In the genomic region with DNA sequence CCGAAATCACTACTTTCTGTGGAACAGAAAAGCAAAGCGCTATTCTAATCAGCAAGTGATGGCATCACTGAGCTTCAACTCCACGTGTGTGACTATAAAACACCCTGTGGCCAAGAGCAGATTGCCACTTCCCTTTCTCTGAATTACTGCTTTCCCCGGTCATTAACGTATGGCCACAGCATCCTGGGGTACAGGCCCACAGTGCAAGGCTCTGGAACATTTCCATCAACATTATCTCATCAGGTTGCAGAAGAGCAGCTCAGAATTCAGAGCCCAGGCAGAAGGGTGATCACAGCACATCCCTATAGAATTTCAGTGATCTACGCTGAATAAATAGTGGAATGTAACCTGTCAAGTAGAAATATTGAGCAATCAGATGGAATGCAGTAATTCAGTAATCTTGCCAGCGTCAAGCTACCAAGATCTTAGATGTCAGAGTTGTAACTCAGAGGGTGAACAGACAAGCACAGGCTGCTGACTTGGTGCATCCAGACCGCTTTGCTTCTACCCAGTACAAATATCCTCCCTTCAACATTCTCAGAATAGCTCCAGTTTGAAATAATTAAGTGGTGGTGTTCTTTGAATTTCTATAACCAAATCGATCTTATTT, we compare ENCODE assay signal across 16 mouse cellular contexts.
DNase-seq lines count a peak whose midpoint lies in the region; ATAC-seq and TF ChIP-seq lines count a peak whose summit lies in the region.
"Had no signal": no experiment of that assay in that cellular context is flagged by ENCODE, and none has a peak within 500 bp of the region (broad histone marks: within the 10 kb centered on the region; RNA-seq: fewer than 3 reads in every experiment).

No protein-coding gene starts in this region.

- H3K4me3 ChIP-seq in layer of hippocampus, adult 2 months, result no peak overlapping the region
- H3K4me3 ChIP-seq in hindbrain, postnatal 0 days (ENCODE audit: low read length), result no peak overlapping the region
- H3K4me3 ChIP-seq: liver, embryonic 12.5 days; lung, embryonic 15.5 days; neural tube, embryonic 12.5 days had no signal

- peak; percentile 68 for DNase-seq in heart, adult 11 months
- no peak for DNase-seq in heart, postnatal 25 days (ENCODE audit: low spot score)
- no peak for DNase-seq in layer of hippocampus, adult 2 months (ENCODE audit: low spot score in 2 of 2)
- DNase-seq in layer of hippocampus, adult 8-10 months (ENCODE audit: low spot score in 2 of 2), result no peak
- DNase-seq in hindbrain, postnatal 0 days (ENCODE audit: low spot score), result peak; percentile 52
- DNase-seq in thymus, postnatal 25 days, result no peak
- DNase-seq in gastrocnemius, postnatal 14 days, result no peak
- no peak for DNase-seq in urinary bladder, postnatal 10 days (ENCODE audit: low spot score)
- DNase-seq: adrenal gland, postnatal 14 days; cerebellum, adult 9-11 months; kidney, postnatal 25 days; midbrain, embryonic 14.5 days; thymus, adult 2 months had no signal

- H3K9me3 ChIP-seq in hindbrain, postnatal 0 days (ENCODE audit: low read length), result no peaks in the 10 kb centered on the region
- H3K9me3 ChIP-seq: liver, embryonic 12.5 days; lung, embryonic 15.5 days; neural tube, embryonic 12.5 days had no signal

- H3K27me3 ChIP-seq in hindbrain, postnatal 0 days (ENCODE audit: insufficient read depth, low read length), result no peaks in the 10 kb centered on the region
- H3K27me3 ChIP-seq: liver, embryonic 12.5 days; lung, embryonic 15.5 days; neural tube, embryonic 12.5 days had no signal

- no peaks in the 10 kb centered on the region; the same call in 1 of the 2 replicates for H3K36me3 ChIP-seq in hindbrain, postnatal 0 days (ENCODE audit: insufficient read depth, low read length)
- H3K36me3 ChIP-seq: liver, embryonic 12.5 days; lung, embryonic 15.5 days; neural tube, embryonic 12.5 days had no signal

- no peak for TF ChIP-seq CTCF in layer of hippocampus, adult 2 months (conservative IDR thresholded peaks at IDR 0.05)
- no peak for TF ChIP-seq CTCF in hindbrain, postnatal 0 days (IDR thresholded peaks at IDR 0.05; ENCODE audit: low read depth)

- intact Hi-C loops in heart, postnatal 25 days (cut with DNase I), result no loop called here
- intact Hi-C loops in gastrocnemius, postnatal 14 days (cut with DNase I; ENCODE audit: low total_unique reads), result no loop called here

- H3K4me2 ChIP-seq in hindbrain, postnatal 0 days (ENCODE audit: low read depth, low read length), result no peak overlapping the region
- H3K4me2 ChIP-seq: liver, embryonic 12.5 days; lung, embryonic 15.5 days; neural tube, embryonic 12.5 days had no signal

- peak overlapping the region; percentile 15; the same call in 1 of the 2 replicates for H3K27ac ChIP-seq in layer of hippocampus, adult 2 months
- peak overlapping the region; percentile 26; the same call in 1 of the 2 replicates for H3K27ac ChIP-seq in hindbrain, postnatal 0 days
- H3K27ac ChIP-seq: liver, embryonic 12.5 days; lung, embryonic 15.5 days; neural tube, embryonic 12.5 days had no signal

- H3K9ac ChIP-seq in hindbrain, postnatal 0 days (replicated peaks; ENCODE audit: low read length), result no peak overlapping the region
- H3K9ac ChIP-seq: liver, embryonic 12.5 days; lung, embryonic 15.5 days; neural tube, embryonic 12.5 days had no signal

- ATAC-seq in hindbrain, postnatal 0 days, result no peak
- ATAC-seq: liver, embryonic 12.5 days had no signal

- H3K4me1 ChIP-seq in hindbrain, postnatal 0 days (ENCODE audit: insufficient read depth, low read length), result peaks cover 5% of the 10 kb centered on the region; the same call in 1 of the 2 replicates
- H3K4me1 ChIP-seq: liver, embryonic 12.5 days had no signal

- 68% methylated on average over 9 of the region's 9 CpGs for WGBS in hindbrain, postnatal 0 days

Comparison
In these comparisons a context has a peak if more than half of its experiments do, and no peak if none do; other contexts are left out.
1. DNase-seq: peak in heart, adult 11 months (single experiment) and hindbrain, postnatal 0 days (single experiment); none in heart, postnatal 25 days (single experiment), layer of hippocampus, adult 2 months (0 of 2), layer of hippocampus, adult 8-10 months (0 of 2), thymus, postnatal 25 days (single experiment), gastrocnemius, postnatal 14 days (single experiment) and urinary bladder, postnatal 10 days (single experiment).